Mouse (Mus musculus) CD4-positive, CD25-positive, alpha-beta regulatory T cell (primary cell): ENCODE data around the gene Samt3. TPM values are rescaled to one million over a fixed set of nuclear protein-coding genes. Genes with fewer than 3 reads are reported as not detected.

ENCODE experiments used
- polyA plus RNA-seq: library from polyadenylated mRNA; unstranded; fragments of 100-300 nt; shearing (Covaris generic); gene quantifications from one replicate; pipeline ENCODE4 v1.2.1, GENCODE M21; 2017

The Samt3 gene
- polyA plus RNA-seq: not detected

DNA sequence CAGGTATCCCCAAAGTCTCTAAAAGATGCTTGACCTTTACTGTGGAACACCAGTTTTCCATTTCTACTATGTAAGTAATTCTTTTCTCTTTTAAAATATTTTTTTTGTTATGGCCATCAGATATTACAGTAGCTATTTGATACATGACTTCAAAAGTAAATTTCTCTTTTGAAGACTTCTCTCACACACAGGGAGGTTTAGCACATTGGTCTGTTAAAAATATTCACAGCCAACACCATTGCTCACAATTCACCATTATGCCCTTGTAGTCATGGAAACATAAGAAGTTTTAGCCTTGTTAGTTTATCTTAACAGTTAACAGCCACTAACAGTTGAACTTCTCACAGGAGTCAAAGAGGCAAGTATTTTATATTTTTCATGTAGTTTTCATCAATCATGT is at the start of gene Samt3:
TSS of gene Samt3 (plus strand) at position 301 of the 400 bp plus-strand sequence.

Other genes with a start within 250 kb of the Samt3 start
- 0.43 TPM for gene 5430427O19Rik, start 173.8 kb upstream of the Samt3 start, polyA plus RNA-seq
- gene Nr0b1, start 147.6 kb downstream of the Samt3 start, polyA plus RNA-seq: not detected